Mouse (Mus musculus): ENCODE data around the gene Kcnip3. TPM values are rescaled to one million over a fixed set of nuclear protein-coding genes. Genes with fewer than 3 reads are reported as not detected.

Kcnip3 gene
- polyA plus RNA-seq, 1 experiment from 2014 or later, result 14.2 TPM

GRCm38 (mm10) chr2:127481841-127482532, 39.9 kb downstream of the Kcnip3 start:
- ATAC-seq (ENCODE audit: low FRiP score), result peak; percentile 17; the same call in 1 of the 2 replicates
- DNase-seq (ENCODE audit: low spot score), result no peak
- H3K9ac ChIP-seq, result no peak overlapping the region
- H3K4me1 ChIP-seq (replicated peaks; ENCODE audit: control insufficient read depth, insufficient read depth, low read length), result peaks cover 20% of the 10 kb centered on the region; the same call in 1 of the 2 replicates
- H3K9me3 ChIP-seq (ENCODE audit: control insufficient read depth, low read length), result no peaks in the 10 kb centered on the region
- H3K27me3 ChIP-seq (ENCODE audit: control insufficient read depth, insufficient read depth, low read length), result peaks cover 71% of the 10 kb centered on the region
- 1% methylated on average over 45 of the region's 59 CpGs for WGBS
- peak overlapping the region; percentile 61 for H3K4me2 ChIP-seq (replicated peaks)
- H3K4me3 ChIP-seq (replicated peaks; ENCODE audit: low read length), result peak overlapping the region; percentile 33
- H3K36me3 ChIP-seq (replicated peaks; ENCODE audit: control insufficient read depth, insufficient read depth), result no peaks in the 10 kb centered on the region
- H3K27ac ChIP-seq, result no peak overlapping the region

DNA sequence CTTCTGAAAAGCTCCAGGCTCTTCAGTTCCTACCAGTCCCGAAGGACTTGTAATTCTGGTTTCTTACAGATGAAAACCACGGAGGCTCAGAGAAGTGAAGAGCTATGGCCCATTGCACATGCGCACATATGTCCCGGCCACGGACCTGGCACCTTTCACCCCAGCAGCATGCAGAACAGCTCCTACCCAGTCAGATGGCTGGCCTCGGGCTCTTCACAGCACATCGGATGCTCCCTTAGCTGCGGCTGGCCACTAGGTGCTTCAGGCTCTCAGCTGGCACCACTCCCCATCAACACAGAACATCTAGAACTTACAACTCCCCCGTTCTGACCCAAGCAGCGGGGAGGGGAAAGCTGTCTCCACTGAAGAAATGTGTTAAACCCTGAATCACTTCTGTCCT, 42.1 kb downstream of the Kcnip3 start:
- WGBS, result 70% methylated on average over 10 of the region's 10 CpGs
- Histone ChIP-seq H3K9ac (no peak overlapping the region), H3K27ac (no peak overlapping the region), H3K4me1 (replicated peaks; ENCODE audit: control insufficient read depth, insufficient read depth, low read length) (peaks cover 19% of the 10 kb centered on the region; the same call in 1 of the 2 replicates), H3K4me2 (replicated peaks) (no peak overlapping the region), H3K4me3 (replicated peaks; ENCODE audit: low read length) (no peak overlapping the region), H3K9me3 (ENCODE audit: control insufficient read depth, low read length) (no peaks in the 10 kb centered on the region), H3K36me3 (replicated peaks; ENCODE audit: control insufficient read depth, insufficient read depth) (no peaks in the 10 kb centered on the region), H3K27me3 (ENCODE audit: control insufficient read depth, insufficient read depth, low read length) (peaks cover 55% of the 10 kb centered on the region)
- ATAC-seq (ENCODE audit: low FRiP score), result no peak
- no peak for DNase-seq (ENCODE audit: low spot score)

- Histone ChIP-seq H3K9me3 (ENCODE audit: control insufficient read depth, low read length) (no peaks in the 10 kb centered on the region), H3K4me1 (replicated peaks; ENCODE audit: control insufficient read depth, insufficient read depth, low read length) (peaks cover 13% of the 10 kb centered on the region; the same call in 1 of the 2 replicates), H3K27me3 (ENCODE audit: control insufficient read depth, insufficient read depth, low read length) (peaks cover 49% of the 10 kb centered on the region), H3K27ac (no peak overlapping the region), H3K9ac (no peak overlapping the region), H3K4me2 (replicated peaks) (no peak overlapping the region), H3K4me3 (replicated peaks; ENCODE audit: low read length) (no peak overlapping the region), H3K36me3 (replicated peaks; ENCODE audit: control insufficient read depth, insufficient read depth) (no peaks in the 10 kb centered on the region)
- ATAC-seq (ENCODE audit: low FRiP score), result no peak
- no peak for DNase-seq (ENCODE audit: low spot score)
- WGBS, result 74% methylated on average over 4 of the region's 4 CpGs
Measured at GRCm38 (mm10) chr2:127479210-127479609, 42.7 kb downstream of the Kcnip3 start.

DNA sequence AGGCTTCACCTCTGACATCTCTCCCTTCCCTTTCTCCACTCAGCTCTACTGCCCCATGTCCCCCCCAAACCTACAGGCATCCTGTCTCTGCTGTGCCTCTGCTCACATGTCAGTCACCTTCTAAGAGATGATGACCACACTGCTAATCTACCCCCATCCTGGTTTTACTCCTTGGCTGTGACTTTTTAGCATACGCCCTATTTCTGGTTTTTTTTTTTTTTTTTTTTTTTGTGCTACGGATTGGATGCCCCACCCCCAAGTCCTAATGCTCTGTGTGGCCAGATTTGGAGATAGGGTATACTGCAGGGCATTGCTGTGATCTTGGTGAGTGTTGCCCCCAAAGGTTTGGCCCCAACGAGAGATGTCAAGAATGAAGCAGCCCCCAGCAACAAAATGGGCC, 49.6 kb downstream of the Kcnip3 start:
- Histone ChIP-seq H3K36me3 (replicated peaks; ENCODE audit: control insufficient read depth, insufficient read depth) (no peaks in the 10 kb centered on the region), H3K9me3 (ENCODE audit: control insufficient read depth, low read length) (no peaks in the 10 kb centered on the region), H3K27me3 (ENCODE audit: control insufficient read depth, insufficient read depth, low read length) (no peaks in the 10 kb centered on the region), H3K4me2 (replicated peaks) (no peak overlapping the region), H3K4me3 (replicated peaks; ENCODE audit: low read length) (no peak overlapping the region), H3K4me1 (replicated peaks; ENCODE audit: control insufficient read depth, insufficient read depth, low read length) (no peaks in the 10 kb centered on the region), H3K9ac (no peak overlapping the region), H3K27ac (no peak overlapping the region)
- ATAC-seq (ENCODE audit: low FRiP score) (no peak), DNase-seq (ENCODE audit: low spot score) (no peak)
- WGBS, result 79% methylated on average over 3 of the region's 3 CpGs

DNA sequence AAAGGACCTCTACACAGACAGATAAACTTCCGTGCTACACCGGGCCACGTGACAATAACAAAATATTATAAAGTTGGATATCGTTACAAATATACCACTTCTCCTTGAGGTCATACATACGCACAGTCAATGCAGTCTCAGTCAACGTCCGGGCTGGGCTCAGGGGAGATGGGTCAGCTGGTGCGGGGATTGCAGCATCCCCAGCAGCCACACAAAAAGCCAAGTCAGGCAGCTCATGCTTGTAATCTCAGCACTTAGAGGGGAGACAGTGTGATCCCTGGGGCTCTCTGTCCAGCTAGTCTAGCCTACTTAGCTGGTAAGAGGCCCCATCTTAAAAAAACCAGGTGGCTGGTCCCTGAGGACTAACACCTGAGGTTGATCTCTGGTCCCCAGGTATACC, 50.6 kb downstream of the Kcnip3 start:
- H3K4me1 ChIP-seq (replicated peaks; ENCODE audit: control insufficient read depth, insufficient read depth, low read length), result no peaks in the 10 kb centered on the region
- H3K36me3 ChIP-seq (replicated peaks; ENCODE audit: control insufficient read depth, insufficient read depth), result no peaks in the 10 kb centered on the region
- DNase-seq (ENCODE audit: low spot score) (no peak), ATAC-seq (ENCODE audit: low FRiP score) (no peak)
- H3K4me3 ChIP-seq (replicated peaks; ENCODE audit: low read length), result no peak overlapping the region
- WGBS, result 89% methylated on average over 8 of the region's 8 CpGs
- no peak overlapping the region for H3K4me2 ChIP-seq (replicated peaks)
- H3K27me3 ChIP-seq (ENCODE audit: control insufficient read depth, insufficient read depth, low read length), result no peaks in the 10 kb centered on the region
- H3K9me3 ChIP-seq (ENCODE audit: control insufficient read depth, low read length), result no peaks in the 10 kb centered on the region
- no peak overlapping the region for H3K9ac ChIP-seq
- H3K27ac ChIP-seq, result no peak overlapping the region

GRCm38 (mm10) chr2:127470661-127471060, 51.2 kb downstream of the Kcnip3 start:
- Histone ChIP-seq H3K4me1 (replicated peaks; ENCODE audit: control insufficient read depth, insufficient read depth, low read length) (no peaks in the 10 kb centered on the region), H3K36me3 (replicated peaks; ENCODE audit: control insufficient read depth, insufficient read depth) (no peaks in the 10 kb centered on the region), H3K4me3 (replicated peaks; ENCODE audit: low read length) (no peak overlapping the region), H3K9ac (no peak overlapping the region), H3K4me2 (replicated peaks) (no peak overlapping the region), H3K27me3 (ENCODE audit: control insufficient read depth, insufficient read depth, low read length) (no peaks in the 10 kb centered on the region), H3K27ac (no peak overlapping the region), H3K9me3 (ENCODE audit: control insufficient read depth, low read length) (no peaks in the 10 kb centered on the region)
- WGBS, result 94% methylated on average over 10 of the region's 10 CpGs
- no peak for ATAC-seq (ENCODE audit: low FRiP score)
- DNase-seq (ENCODE audit: low spot score), result no peak

GRCm38 (mm10) chr2:127470183-127470582, 51.7 kb downstream of the Kcnip3 start:
- no peaks in the 10 kb centered on the region for H3K9me3 ChIP-seq (ENCODE audit: control insufficient read depth, low read length)
- WGBS, result 90% methylated on average over 5 of the region's 5 CpGs
- no peak overlapping the region for H3K4me2 ChIP-seq (replicated peaks)
- no peak overlapping the region for H3K4me3 ChIP-seq (replicated peaks; ENCODE audit: low read length)
- H3K4me1 ChIP-seq (replicated peaks; ENCODE audit: control insufficient read depth, insufficient read depth, low read length), result no peaks in the 10 kb centered on the region
- ATAC-seq (ENCODE audit: low FRiP score) (no peak), DNase-seq (ENCODE audit: low spot score) (no peak)
- H3K36me3 ChIP-seq (replicated peaks; ENCODE audit: control insufficient read depth, insufficient read depth), result no peaks in the 10 kb centered on the region
- H3K27ac ChIP-seq, result no peak overlapping the region
- no peak overlapping the region for H3K9ac ChIP-seq
- H3K27me3 ChIP-seq (ENCODE audit: control insufficient read depth, insufficient read depth, low read length), result no peaks in the 10 kb centered on the region

DNA sequence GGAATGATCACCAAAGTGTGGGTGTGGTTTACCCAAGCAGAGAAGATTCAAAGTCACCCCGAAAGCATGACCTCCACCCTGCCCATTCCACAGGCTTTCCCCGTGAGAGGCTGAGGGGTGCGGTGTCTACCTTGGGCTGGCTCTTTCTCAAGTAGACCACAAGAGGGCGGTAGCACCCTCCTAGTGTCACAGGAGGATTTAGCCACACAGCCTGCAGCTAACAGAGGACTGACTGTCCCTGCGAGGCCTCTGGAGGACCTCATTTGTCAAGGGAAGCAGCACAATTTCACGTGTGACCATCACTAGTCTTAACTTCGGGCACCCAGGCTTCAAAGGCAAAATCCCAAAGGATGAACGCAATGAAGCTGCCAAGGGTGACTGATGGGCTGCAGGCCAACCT, 59.6 kb downstream of the Kcnip3 start:
- Histone ChIP-seq H3K4me3 (replicated peaks; ENCODE audit: low read length) (no peak overlapping the region), H3K27me3 (ENCODE audit: control insufficient read depth, insufficient read depth, low read length) (no peaks in the 10 kb centered on the region), H3K27ac (no peak overlapping the region), H3K9me3 (ENCODE audit: control insufficient read depth, low read length) (no peaks in the 10 kb centered on the region), H3K4me1 (replicated peaks; ENCODE audit: control insufficient read depth, insufficient read depth, low read length) (no peaks in the 10 kb centered on the region), H3K9ac (no peak overlapping the region), H3K4me2 (replicated peaks) (no peak overlapping the region), H3K36me3 (replicated peaks; ENCODE audit: control insufficient read depth, insufficient read depth) (no peaks in the 10 kb centered on the region)
- ATAC-seq (ENCODE audit: low FRiP score) (peak; percentile 74; the same call in 1 of the 2 replicates), DNase-seq (ENCODE audit: low spot score) (peak; percentile 77)
- WGBS, result 11% methylated on average over 8 of the region's 8 CpGs

DNA sequence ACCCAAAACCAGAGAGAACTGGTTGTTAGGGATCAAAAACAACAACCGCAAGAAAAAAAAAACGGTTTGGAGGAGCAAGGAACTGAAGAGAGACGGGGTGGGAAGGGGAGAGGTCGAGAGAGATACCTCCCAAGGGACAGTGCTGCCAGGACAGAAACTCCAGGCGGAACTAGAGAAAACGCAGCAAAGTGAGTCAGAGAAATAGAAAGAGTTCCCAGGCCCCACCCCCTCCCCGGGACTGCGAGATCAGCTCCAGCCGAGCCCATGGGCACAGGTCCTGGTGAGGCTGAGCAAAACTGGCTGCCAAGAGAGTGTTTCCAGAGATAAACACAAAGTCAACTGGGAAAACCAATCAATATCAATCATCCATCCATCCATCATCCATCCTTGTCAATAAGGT, 60.5 kb downstream of the Kcnip3 start:
- H3K27me3 ChIP-seq (ENCODE audit: control insufficient read depth, insufficient read depth, low read length), result no peaks in the 10 kb centered on the region
- no peak overlapping the region for H3K4me2 ChIP-seq (replicated peaks)
- DNase-seq (ENCODE audit: low spot score) (no peak), ATAC-seq (ENCODE audit: low FRiP score) (no peak)
- H3K4me3 ChIP-seq (replicated peaks; ENCODE audit: low read length), result no peak overlapping the region
- no peaks in the 10 kb centered on the region for H3K4me1 ChIP-seq (replicated peaks; ENCODE audit: control insufficient read depth, insufficient read depth, low read length)
- no peaks in the 10 kb centered on the region for H3K9me3 ChIP-seq (ENCODE audit: control insufficient read depth, low read length)
- H3K9ac ChIP-seq, result no peak overlapping the region
- WGBS, result 57% methylated on average over 9 of the region's 9 CpGs
- no peaks in the 10 kb centered on the region for H3K36me3 ChIP-seq (replicated peaks; ENCODE audit: control insufficient read depth, insufficient read depth)
- H3K27ac ChIP-seq, result no peak overlapping the region

- ATAC-seq (ENCODE audit: low FRiP score), result no peak
- 81% methylated on average over 2 of the region's 2 CpGs for WGBS
Measured at GRCm38 (mm10) chr2:127459341-127459740, 62.6 kb downstream of the Kcnip3 start.

More at GRCm38 (mm10) chr2:127459341-127459740, 62.6 kb downstream of the Kcnip3 start:
- Histone ChIP-seq H3K9me3 (ENCODE audit: control insufficient read depth, low read length) (no peaks in the 10 kb centered on the region), H3K9ac (no peak overlapping the region), H3K4me2 (replicated peaks) (no peak overlapping the region), H3K4me1 (replicated peaks; ENCODE audit: control insufficient read depth, insufficient read depth, low read length) (no peaks in the 10 kb centered on the region), H3K27ac (no peak overlapping the region), H3K27me3 (ENCODE audit: control insufficient read depth, insufficient read depth, low read length) (no peaks in the 10 kb centered on the region), H3K4me3 (replicated peaks; ENCODE audit: low read length) (no peak overlapping the region), H3K36me3 (replicated peaks; ENCODE audit: control insufficient read depth, insufficient read depth) (no peaks in the 10 kb centered on the region)
- no peak for DNase-seq (ENCODE audit: low spot score)
